33 mouse cellular contexts compared by ENCODE assay signal in genomic region chr11:16589085-16589680, GRCm38 (mm10).
A peak's percentile ranks its signal among the peaks of the same experiment; 100 is the strongest.
DNase-seq lines count a peak whose midpoint lies in the region; ATAC-seq and TF ChIP-seq lines count a peak whose summit lies in the region.
"Had no signal": no experiment of that assay in that cellular context is flagged by ENCODE, and none has a peak within 500 bp of the region (broad histone marks: within the 10 kb centered on the region; RNA-seq: fewer than 3 reads in every experiment).

No protein-coding gene starts in this region.

- intact Hi-C loops in gastrocnemius, adult 2 months (cut with DNase I) = loop anchor here (5.0 kb wide), 1 partner anchor 62 kb away; no protein-coding TSS in a partner anchor
- intact Hi-C loops in gastrocnemius, postnatal 14 days (cut with DNase I; ENCODE audit: low total_unique reads) = no loop called here
- intact Hi-C loops in heart, postnatal 10 days (cut with DNase I) = no loop called here

- TF ChIP-seq CTCF in gastrocnemius, adult 2 months (IDR thresholded peaks at IDR 0.05) = no peak

- no peaks in the 10 kb centered on the region for H3K9me3 ChIP-seq in heart, embryonic 10.5 days
- H3K9me3 ChIP-seq: embryonic facial prominence, embryonic 10.5 days; embryonic facial prominence, embryonic 15.5 days; forebrain, embryonic 12.5 days; heart, embryonic 15.5 days; hindbrain, embryonic 10.5 days; hindbrain, embryonic 15.5 days; kidney, embryonic 15.5 days; megakaryocyte, embryonic 14.5 days; midbrain, embryonic 12.5 days; neural tube, embryonic 12.5 days had no signal

- peaks cover 28% of the 10 kb centered on the region for H3K4me1 ChIP-seq in heart, embryonic 10.5 days

- H3K27me3 ChIP-seq in heart, embryonic 10.5 days (ENCODE audit: insufficient read depth, poor library complexity, severe bottlenecking) = no peaks in the 10 kb centered on the region
- H3K27me3 ChIP-seq: embryonic facial prominence, embryonic 15.5 days; forebrain, embryonic 12.5 days; heart, embryonic 15.5 days; hindbrain, embryonic 15.5 days; kidney, embryonic 15.5 days; megakaryocyte, embryonic 14.5 days; midbrain, embryonic 12.5 days; neural tube, embryonic 12.5 days had no signal

- ATAC-seq in megakaryocyte progenitor cell, adult 5-6 weeks (replicated peaks; ENCODE audit: poor library complexity) = no peak
- ATAC-seq: CD4-positive, CD25-positive, alpha-beta regulatory T cell, adult 4 months; forebrain, postnatal 0 days; inflammation-experienced regulatory T-cells, adult 6 months had no signal

- WGBS in heart, embryonic 10.5 days = 60% methylated on average over 4 of the region's 4 CpGs

- no peak overlapping the region for H3K4me3 ChIP-seq in gastrocnemius, adult 2 months
- H3K4me3 ChIP-seq in heart, embryonic 10.5 days = no peak overlapping the region
- H3K4me3 ChIP-seq: embryonic facial prominence, embryonic 10.5 days; embryonic facial prominence, embryonic 15.5 days; forebrain, embryonic 12.5 days; heart, embryonic 15.5 days; hindbrain, embryonic 10.5 days; hindbrain, embryonic 15.5 days; kidney, embryonic 15.5 days; megakaryocyte, embryonic 14.5 days; midbrain, embryonic 12.5 days; myocyte; neural tube, embryonic 12.5 days had no signal

- H3K36me3 ChIP-seq in heart, embryonic 10.5 days = no peaks in the 10 kb centered on the region
- H3K36me3 ChIP-seq: embryonic facial prominence, embryonic 10.5 days; embryonic facial prominence, embryonic 15.5 days; forebrain, embryonic 12.5 days; heart, embryonic 15.5 days; hindbrain, embryonic 10.5 days; hindbrain, embryonic 15.5 days; kidney, embryonic 15.5 days; midbrain, embryonic 12.5 days; neural tube, embryonic 12.5 days had no signal

- H3K27ac ChIP-seq in gastrocnemius, adult 2 months = peak overlapping the region; percentile 94
- H3K27ac ChIP-seq in heart, embryonic 10.5 days = 0 out of 2 replicates have a peak overlapping the region, but pooled peaks have one; percentile 29
- H3K27ac ChIP-seq: embryonic facial prominence, embryonic 10.5 days; embryonic facial prominence, embryonic 15.5 days; forebrain, embryonic 12.5 days; heart, embryonic 15.5 days; hindbrain, embryonic 10.5 days; hindbrain, embryonic 15.5 days; kidney, embryonic 15.5 days; midbrain, embryonic 12.5 days; neural tube, embryonic 12.5 days had no signal

- DNase-seq in gastrocnemius, adult 2 months = peak; percentile 63
- DNase-seq in gastrocnemius, postnatal 14 days = no peak
- DNase-seq in heart, embryonic 10.5 days (ENCODE audit: low spot score) = no peak
- no peak for DNase-seq in heart, postnatal 10 days
- DNase-seq in lung, postnatal 36 days = peak; percentile 20
- DNase-seq in lung, postnatal 25 days (ENCODE audit: low spot score) = no peak
- peak; percentile 37 for DNase-seq in testis, postnatal 14 days (ENCODE audit: low spot score)
- DNase-seq: adrenal gland, adult 2 months; cerebellum, adult 8-10 months; cerebellum, postnatal 25 days; forebrain, postnatal 0 days; kidney, adult 18-20 months; kidney, postnatal 25 days; liver; lung, adult 18-20 months; lung, postnatal 14 days; right cerebral cortex, postnatal 4 days; thymus, adult 18-20 months; thymus, postnatal 25 days had no signal

Comparison
In these comparisons a context has a peak if more than half of its experiments do, and no peak if none do; other contexts are left out.
1. DNase-seq: peak in gastrocnemius, adult 2 months (single experiment), lung, postnatal 36 days (single experiment) and testis, postnatal 14 days (single experiment); none in gastrocnemius, postnatal 14 days (single experiment), heart, embryonic 10.5 days (single experiment), heart, postnatal 10 days (0 of 2) and lung, postnatal 25 days (single experiment).